Mouse (Mus musculus) forebrain, embryonic 16.5 days (tissue): ENCODE results near the gene Reg3b. TPM values are rescaled to one million over a fixed set of nuclear protein-coding genes. Genes with fewer than 3 reads are reported as not detected.
"Not testable (repeated sequence)": the region's sequence is repeated elsewhere in the genome, so short reads cannot be mapped to it uniquely, and the experiment has no call there.

ENCODE experiments used
- ATAC-seq: fragments of 200-750 bp; cut with Nextera tagmentation; 2 replicates; pipeline ENCODE4 v1.8.0; 2017; ENCODE audit warnings: mild to moderate bottlenecking, moderate library complexity
- H3K27ac ChIP-seq: fragments of 300-500 bp; sonication (generic); 2 replicates; pipeline ENCODE4 v1.5.1; 2014; ENCODE audit warnings: low read length, control low read depth
- H3K27me3 ChIP-seq: fragments of 300-500 bp; sonication (generic); replicated peaks from 2 replicates; pipeline ENCODE4 v1.6.1; 2014; ENCODE audit warnings: low read length; ENCODE audit not compliant: control insufficient read depth, insufficient read depth
- H3K36me3 ChIP-seq: fragments of 300-500 bp; sonication (generic); 2 replicates; pipeline ENCODE4 v1.6.1; 2014; ENCODE audit not compliant: control insufficient read depth, insufficient read depth
- H3K4me1 ChIP-seq: fragments of 300-500 bp; sonication (generic); replicated peaks from 2 replicates; pipeline ENCODE4 v1.6.1; 2014; ENCODE audit warnings: low read length; ENCODE audit not compliant: control insufficient read depth, insufficient read depth
- H3K4me2 ChIP-seq: fragments of 300-500 bp; sonication (generic); 2 replicates; pipeline ENCODE4 v1.6.1; 2014; ENCODE audit warnings: mild to moderate bottlenecking, low read length, control low read depth
- H3K4me3 ChIP-seq: fragments of 300-500 bp; sonication (generic); replicated peaks from 2 replicates; pipeline ENCODE4 v1.5.1; 2014; ENCODE audit warnings: mild to moderate bottlenecking, low read length, control low read depth
- H3K9ac ChIP-seq: fragments of 300-500 bp; sonication (generic); replicated peaks from 2 replicates; pipeline ENCODE4 v1.6.1; 2014; ENCODE audit warnings: low read depth, low read length, control low read depth
- H3K9me3 ChIP-seq: fragments of 300-500 bp; sonication (generic); 2 replicates; pipeline ENCODE4 v1.6.1; 2016; ENCODE audit warnings: low read length; ENCODE audit not compliant: control insufficient read depth
- WGBS: fragments of 180-500 bp; shearing (Covaris S2); extraction: QIAGEN DNeasy Blood & Tissue Kit; methylation state at CpG from one replicate; pipeline ENCODE4 v1.1.7; 2014; 5-methylcytosine and 5-hydroxymethylcytosine counted together
- polyA plus RNA-seq: library from polyadenylated mRNA; unstranded; fragments of >200 nt; fragmentation: Nextera tagmentation; extraction: Ambion mirVana; gene quantifications from 2 replicates; pipeline ENCODE4 v1.2.1, GENCODE M21; 2015

Reg3b gene
- polyA plus RNA-seq, 1 experiment from 2014 or later: not detected

GRCm38 (mm10) chr6:78385609-78386008 is 15.2 kb downstream of the Reg3b start:
- WGBS: 75% methylated on average over 3 of the region's 3 CpGs
- no peaks in the 10 kb centered on the region for H3K9me3 ChIP-seq
- no peak overlapping the region for H3K27ac ChIP-seq
- no peaks in the 10 kb centered on the region for H3K4me1 ChIP-seq
- no peaks in the 10 kb centered on the region for H3K27me3 ChIP-seq
- no peaks in the 10 kb centered on the region for H3K36me3 ChIP-seq
- no peak overlapping the region for H3K4me3 ChIP-seq
- ATAC-seq: peak; percentile 45; the same call in 1 of the 2 replicates
- no peak overlapping the region for H3K9ac ChIP-seq
- no peak overlapping the region for H3K4me2 ChIP-seq

GRCm38 (mm10) chr6:78395323-78395722 is 24.9 kb downstream of the Reg3b start, which contains the start of gene Reg2:
Gene Reg2 (plus strand): TSS chr6:78395623.
- H3K9me3 ChIP-seq, H3K9ac ChIP-seq, H3K4me1 ChIP-seq, H3K36me3 ChIP-seq, H3K4me2 ChIP-seq, H3K4me3 ChIP-seq, H3K27ac ChIP-seq, ATAC-seq, H3K27me3 ChIP-seq: not testable (repeated sequence)
- WGBS: 93% methylated on average over 4 of the region's 17 CpGs

GRCm38 (mm10) chr6:78422411-78422810 is 52.0 kb downstream of the Reg3b start, which contains the start of gene Reg1:
Gene Reg1 (plus strand): TSS chr6:78422711.
- H3K4me3 ChIP-seq, H3K4me1 ChIP-seq, H3K27ac ChIP-seq, H3K27me3 ChIP-seq, H3K36me3 ChIP-seq, H3K9ac ChIP-seq, H3K9me3 ChIP-seq, ATAC-seq, H3K4me2 ChIP-seq: not testable (repeated sequence)

Other genes starting within 250 kb of the Reg3b start
- gene Reg3d, start 8.2 kb downstream of the Reg3b start, polyA plus RNA-seq: not detected in 2 replicates
- not detected in 2 replicates for gene Reg3a, start 10.1 kb downstream of the Reg3b start, polyA plus RNA-seq
- gene Reg2, start 25.0 kb downstream of the Reg3b start, polyA plus RNA-seq: not detected in 2 replicates
- not detected in 2 replicates for gene Reg1, start 52.1 kb downstream of the Reg3b start, polyA plus RNA-seq
- gene Reg3g, start 98.2 kb downstream of the Reg3b start, polyA plus RNA-seq: 0.68 TPM in 1 of 2 replicates, not detected in the other